Mouse (Mus musculus): Measurements from ENCODE around the gene Prkag1. TPM values are rescaled to one million over a fixed set of nuclear protein-coding genes. Genes with fewer than 3 reads are reported as not detected.

Gene Prkag1
- polyA plus RNA-seq, 1 experiment from 2014 or later, result 47.4 TPM

- Histone ChIP-seq H3K9ac (replicated peaks) (no peak overlapping the region), H3K36me3 (replicated peaks; ENCODE audit: insufficient read depth, low read length) (peaks cover 63% of the 10 kb centered on the region), H3K27ac (ENCODE audit: low read depth) (no peak overlapping the region), H3K4me1 (ENCODE audit: insufficient read depth) (peaks cover 32% of the 10 kb centered on the region), H3K27me3 (ENCODE audit: insufficient read depth, low read length) (no peaks in the 10 kb centered on the region), H3K9me3 (ENCODE audit: low read length) (no peaks in the 10 kb centered on the region), H3K4me2 (ENCODE audit: low read depth, low read length) (no peak overlapping the region), H3K4me3 (ENCODE audit: low read depth, low read length) (no peak overlapping the region)
- TF ChIP-seq EP300 (IDR thresholded peaks at IDR 0.05; ENCODE audit: low read depth) (no peak), CTCF (IDR thresholded peaks at IDR 0.05; ENCODE audit: low read depth) (no peak)
- 93% methylated on average over 8 of the region's 8 CpGs for WGBS (ENCODE audit: insufficient replicate concordance)
- DNase-seq (no peak), ATAC-seq (no peak)
Measured at GRCm38 (mm10) chr15:98865771-98866170, 34.5 kb upstream of the Prkag1 start.

GRCm38 (mm10) chr15:98864951-98865350, 33.6 kb upstream of the Prkag1 start:
- WGBS (ENCODE audit: insufficient replicate concordance), result 92% methylated on average over 6 of the region's 6 CpGs
- no peak for DNase-seq
- no peaks in the 10 kb centered on the region for H3K9me3 ChIP-seq (ENCODE audit: low read length)
- no peak for TF ChIP-seq EP300 (IDR thresholded peaks at IDR 0.05; ENCODE audit: low read depth)
- no peak for TF ChIP-seq CTCF (IDR thresholded peaks at IDR 0.05; ENCODE audit: low read depth)
- H3K4me2 ChIP-seq (ENCODE audit: low read depth, low read length), result no peak overlapping the region
- ATAC-seq, result no peak
- H3K4me1 ChIP-seq (ENCODE audit: insufficient read depth), result peaks cover 30% of the 10 kb centered on the region
- no peak overlapping the region for H3K27ac ChIP-seq (ENCODE audit: low read depth)
- H3K27me3 ChIP-seq (ENCODE audit: insufficient read depth, low read length), result no peaks in the 10 kb centered on the region
- no peak overlapping the region for H3K9ac ChIP-seq (replicated peaks)
- no peak overlapping the region for H3K4me3 ChIP-seq (ENCODE audit: low read depth, low read length)
- H3K36me3 ChIP-seq (replicated peaks; ENCODE audit: insufficient read depth, low read length), result peaks cover 72% of the 10 kb centered on the region

GRCm38 (mm10) chr15:98863451-98863958, 32.2 kb upstream of the Prkag1 start:
- WGBS (ENCODE audit: insufficient replicate concordance), result 88% methylated on average over 12 of the region's 12 CpGs
- Histone ChIP-seq H3K4me3 (ENCODE audit: low read depth, low read length) (no peak overlapping the region), H3K36me3 (replicated peaks; ENCODE audit: insufficient read depth, low read length) (peaks cover 84% of the 10 kb centered on the region)

GRCm38 (mm10) chr15:98861701-98862410, 30.5 kb upstream of the Prkag1 start:
- H3K4me3 ChIP-seq (ENCODE audit: low read depth, low read length), result no peak overlapping the region
- ATAC-seq, result no peak
- no peak overlapping the region for H3K4me2 ChIP-seq (ENCODE audit: low read depth, low read length)
- H3K36me3 ChIP-seq (replicated peaks; ENCODE audit: insufficient read depth, low read length), result peaks cover 97% of the 10 kb centered on the region
- WGBS (ENCODE audit: insufficient replicate concordance), result 83% methylated on average over 21 of the region's 21 CpGs
- H3K9ac ChIP-seq (replicated peaks), result no peak overlapping the region
- TF ChIP-seq CTCF (IDR thresholded peaks at IDR 0.05; ENCODE audit: low read depth) (no peak), EP300 (IDR thresholded peaks at IDR 0.05; ENCODE audit: low read depth) (no peak)
- no peak overlapping the region for H3K27ac ChIP-seq (ENCODE audit: low read depth)
- no peaks in the 10 kb centered on the region for H3K27me3 ChIP-seq (ENCODE audit: insufficient read depth, low read length)
- no peak for DNase-seq
- no peaks in the 10 kb centered on the region for H3K9me3 ChIP-seq (ENCODE audit: low read length)
- H3K4me1 ChIP-seq (ENCODE audit: insufficient read depth), result peaks cover under 1% of the 10 kb centered on the region

More at GRCm38 (mm10) chr15:98863451-98863958, 32.2 kb upstream of the Prkag1 start:
- Histone ChIP-seq H3K27me3 (ENCODE audit: insufficient read depth, low read length) (no peaks in the 10 kb centered on the region), H3K4me1 (ENCODE audit: insufficient read depth) (peaks cover 17% of the 10 kb centered on the region), H3K27ac (ENCODE audit: low read depth) (no peak overlapping the region), H3K4me2 (ENCODE audit: low read depth, low read length) (no peak overlapping the region), H3K9ac (replicated peaks) (no peak overlapping the region), H3K9me3 (ENCODE audit: low read length) (no peaks in the 10 kb centered on the region)
- ATAC-seq (no peak), DNase-seq (no peak)
- no peak for TF ChIP-seq CTCF (IDR thresholded peaks at IDR 0.05; ENCODE audit: low read depth)
- TF ChIP-seq EP300 (IDR thresholded peaks at IDR 0.05; ENCODE audit: low read depth), result no peak

- H3K4me2 ChIP-seq (ENCODE audit: low read depth, low read length), result no peak overlapping the region
- ATAC-seq, result no peak
- no peak overlapping the region for H3K9ac ChIP-seq (replicated peaks)
- DNase-seq, result no peak
- H3K4me1 ChIP-seq (ENCODE audit: insufficient read depth), result no peaks in the 10 kb centered on the region
- TF ChIP-seq EP300 (IDR thresholded peaks at IDR 0.05; ENCODE audit: low read depth), result no peak
- TF ChIP-seq CTCF (IDR thresholded peaks at IDR 0.05; ENCODE audit: low read depth), result no peak
- peaks cover 97% of the 10 kb centered on the region for H3K36me3 ChIP-seq (replicated peaks; ENCODE audit: insufficient read depth, low read length)
- H3K27ac ChIP-seq (ENCODE audit: low read depth), result no peak overlapping the region
- H3K9me3 ChIP-seq (ENCODE audit: low read length), result no peaks in the 10 kb centered on the region
- H3K4me3 ChIP-seq (ENCODE audit: low read depth, low read length), result no peak overlapping the region
- H3K27me3 ChIP-seq (ENCODE audit: insufficient read depth, low read length), result no peaks in the 10 kb centered on the region
- WGBS (ENCODE audit: insufficient replicate concordance), result 95% methylated on average over 18 of the region's 18 CpGs
Measured at GRCm38 (mm10) chr15:98860921-98861320, 29.6 kb upstream of the Prkag1 start.

- no peaks in the 10 kb centered on the region for H3K4me1 ChIP-seq (ENCODE audit: insufficient read depth)
- H3K4me3 ChIP-seq (ENCODE audit: low read depth, low read length), result no peak overlapping the region
- no peaks in the 10 kb centered on the region for H3K9me3 ChIP-seq (ENCODE audit: low read length)
- no peak overlapping the region; the same call in 1 of the 2 replicates for H3K4me2 ChIP-seq (ENCODE audit: low read depth, low read length)
- DNase-seq, result peak; percentile 43
- TF ChIP-seq EP300 (IDR thresholded peaks at IDR 0.05; ENCODE audit: low read depth) (no peak), CTCF (IDR thresholded peaks at IDR 0.05; ENCODE audit: low read depth) (no peak)
- ATAC-seq, result peak; percentile 82
- H3K36me3 ChIP-seq (replicated peaks; ENCODE audit: insufficient read depth, low read length), result peaks cover 97% of the 10 kb centered on the region
- no peak overlapping the region for H3K9ac ChIP-seq (replicated peaks)
- H3K27ac ChIP-seq (ENCODE audit: low read depth), result peak overlapping the region; percentile 57
- H3K27me3 ChIP-seq (ENCODE audit: insufficient read depth, low read length), result no peaks in the 10 kb centered on the region
- 72% methylated on average over 9 of the region's 9 CpGs for WGBS (ENCODE audit: insufficient replicate concordance)
Measured at GRCm38 (mm10) chr15:98859319-98860043, 28.2 kb upstream of the Prkag1 start.

Measured in liver, postnatal 0 days (tissue).